Mouse (Mus musculus) CH12.LX (cell line): ENCODE measurements at regions not wholly inside any gene's neighbourhood (a gene's known extent, or its start where the extent isn't known, plus 50 kb on each side); places are given as distances from the start of the nearest gene placed in this dataset.

Experiments used
- CHD2 ChIP-seq: IDR thresholded peaks from 2 replicates; pipeline ENCODE4 v1.6.1; 2011; ENCODE audit warnings: low read length, improper control_type of control experiment
- CTCF ChIP-seq, 2 experiments: IDR thresholded peaks in 1 of 2; conservative IDR thresholded peaks in 1 of 2; 2 replicates each; pipeline ENCODE4 v1.5.1; 2011 to 2012; ENCODE audit warnings: low read depth in 2 of 2, low read length in 2 of 2, improper control_type of control experiment in 1 of 2, inconsistent platforms in 1 of 2, mild to moderate bottlenecking in 1 of 2, moderate library complexity in 1 of 2
- ETS1 ChIP-seq: conservative IDR thresholded peaks from 2 replicates; pipeline ENCODE4 v1.6.1; 2012; ENCODE audit warnings: low read depth, mild to moderate bottlenecking, inconsistent platforms, low read length, improper control_type of control experiment, moderate library complexity
- JUND ChIP-seq: conservative IDR thresholded peaks from 2 replicates; pipeline ENCODE4 v1.6.1; 2011; ENCODE audit warnings: low read depth, low read length, improper control_type of control experiment
- MYC ChIP-seq: IDR thresholded peaks from 2 replicates; pipeline ENCODE4 v1.6.1; 2011; ENCODE audit warnings: low read depth, mild to moderate bottlenecking, improper control_type of control experiment, low read length
- TCF12 ChIP-seq: IDR thresholded peaks from 2 replicates; pipeline ENCODE4 v1.6.1; 2014; ENCODE audit warnings: low read depth, mild to moderate bottlenecking, inconsistent platforms, low read length, improper control_type of control experiment

DNA sequence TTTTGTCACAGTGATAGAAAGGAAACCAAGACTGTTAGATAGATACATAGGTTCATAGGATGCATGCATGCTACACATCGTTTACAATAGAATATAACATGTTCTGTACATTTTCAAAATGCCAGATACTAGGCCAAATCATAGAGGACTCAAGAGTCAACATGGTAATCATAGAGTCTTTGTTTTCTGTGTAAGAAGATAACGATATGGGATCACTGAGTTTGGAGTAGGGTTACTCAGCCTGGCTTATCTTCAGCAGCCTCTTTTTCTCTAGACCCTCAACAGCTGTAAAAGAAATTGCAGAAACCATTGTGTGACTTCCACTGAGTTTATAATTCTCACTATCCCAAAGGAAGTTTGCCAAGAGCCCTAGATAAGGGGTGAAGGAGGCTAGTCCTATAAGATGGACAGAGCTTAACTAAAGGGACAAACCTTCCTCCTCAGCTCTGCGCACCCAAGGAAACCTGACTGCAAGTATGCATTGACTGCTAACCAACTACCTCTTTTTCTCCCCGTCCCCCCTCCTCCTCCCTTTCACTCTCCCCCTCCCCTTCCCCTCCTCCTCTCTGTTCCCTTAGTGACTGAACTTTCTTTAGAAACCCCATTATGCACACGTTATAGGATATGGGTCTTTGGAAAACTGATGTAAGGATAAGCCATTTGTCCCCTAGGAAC is 160.8 kb downstream of the Stard3nl start:
- TF ChIP-seq MYC (no peak), CTCF (conservative IDR thresholded peaks at IDR 0.05 in 1 of 2, IDR thresholded peaks at IDR 0.05 in 1 of 2; ENCODE audit: low read depth in 2 of 2, low read length in 2 of 2) (no peak), ETS1 (no peak), CHD2 (no peak), JUND (no peak), TCF12 (no peak)
